Mouse (Mus musculus) kidney, adult 8-10 months (tissue): ENCODE results near the gene Arid5b.

Experiments used
- DNase-seq, 2 experiments: peaks; one replicate each; pipeline ENCODE4 v3.0.0; 2022

Gene Arid5b

GRCm38 (mm10) chr10:68191691-68192380 lies 86.7 kb downstream of the Arid5b start:
- peak; percentile 45 to 59 for DNase-seq

- DNase-seq = no peak
These were observed 87.4 kb downstream of the Arid5b start for GRCm38 (mm10) chr10:68191146-68191545.

- no peak for DNase-seq
These were observed 88.7 kb downstream of the Arid5b start for GRCm38 (mm10) chr10:68189847-68190246.

GRCm38 (mm10) chr10:68183096-68183495 lies 95.4 kb downstream of the Arid5b start:
- no peak for DNase-seq

- DNase-seq = no peak
These were observed 96.3 kb downstream of the Arid5b start for GRCm38 (mm10) chr10:68182266-68182665.

GRCm38 (mm10) chr10:68181156-68181555 lies 97.4 kb downstream of the Arid5b start:
- DNase-seq = no peak

GRCm38 (mm10) chr10:68180721-68181120 lies 97.8 kb downstream of the Arid5b start:
- no peak for DNase-seq

- peak in 1 of 2 experiments; percentile 43 for DNase-seq
These were observed 98.4 kb downstream of the Arid5b start for GRCm38 (mm10) chr10:68180151-68180550.

- DNase-seq = no peak
These were observed 98.8 kb downstream of the Arid5b start for GRCm38 (mm10) chr10:68179741-68180140.

GRCm38 (mm10) chr10:68179339-68179738 lies 99.2 kb downstream of the Arid5b start:
- no peak for DNase-seq

GRCm38 (mm10) chr10:68177697-68178485 lies 100.6 kb downstream of the Arid5b start:
- DNase-seq = no peak

- no peak for DNase-seq
These were observed 102.7 kb downstream of the Arid5b start for GRCm38 (mm10) chr10:68175811-68176210.

- DNase-seq = no peak
These were observed 104.9 kb downstream of the Arid5b start for GRCm38 (mm10) chr10:68173634-68174033.

GRCm38 (mm10) chr10:68172906-68173305 lies 105.6 kb downstream of the Arid5b start:
- no peak for DNase-seq

GRCm38 (mm10) chr10:68171974-68172373 lies 106.6 kb downstream of the Arid5b start:
- DNase-seq = no peak

GRCm38 (mm10) chr10:68168613-68169012 lies 109.9 kb downstream of the Arid5b start:
- no peak for DNase-seq

GRCm38 (mm10) chr10:68168141-68168540 lies 110.4 kb downstream of the Arid5b start:
- DNase-seq = no peak

GRCm38 (mm10) chr10:68167118-68167517 lies 111.4 kb downstream of the Arid5b start:
- no peak for DNase-seq

GRCm38 (mm10) chr10:68166695-68167086 lies 111.8 kb downstream of the Arid5b start:
- no peak for DNase-seq

- DNase-seq = peak; percentile 59 to 74
These were observed 112.5 kb downstream of the Arid5b start for GRCm38 (mm10) chr10:68165709-68166694.

GRCm38 (mm10) chr10:68164723-68165706 lies 113.5 kb downstream of the Arid5b start:
- peak in 1 of 2 experiments; percentile 44 for DNase-seq

GRCm38 (mm10) chr10:68164137-68164536 lies 114.4 kb downstream of the Arid5b start:
- DNase-seq = no peak
